Mouse (Mus musculus) hindbrain, embryonic 14.5 days (tissue): Measurements from ENCODE around the gene Pgk2. TPM values are rescaled to one million over a fixed set of nuclear protein-coding genes. Genes with fewer than 3 reads are reported as not detected.
A peak's percentile ranks its signal among the peaks of the same experiment; 100 is the strongest.
"Not testable (repeated sequence)": the region's sequence is repeated elsewhere in the genome, so short reads cannot be mapped to it uniquely, and the experiment has no call there.

Experiments used
- ATAC-seq: fragments of 200-750 bp; cut with Nextera tagmentation; 2 replicates; pipeline ENCODE4 v1.8.0; 2017; ENCODE audit warnings: moderate number of reproducible peaks, mild to moderate bottlenecking, moderate TSS enrichment, moderate library complexity; ENCODE audit not compliant: low FRiP score
- DNase-seq: peaks from one replicate; pipeline ENCODE4 v3.0.0-alpha.2; 2015; ENCODE audit warnings: low spot score
- H3K27ac ChIP-seq: fragments of 300-500 bp; sonication (generic); 2 replicates; pipeline ENCODE4 v1.5.1; 2014; ENCODE audit warnings: mild to moderate bottlenecking, moderate library complexity
- H3K27me3 ChIP-seq: fragments of 300-500 bp; sonication (generic); 2 replicates; pipeline ENCODE4 v1.6.1; 2014; ENCODE audit warnings: mild to moderate bottlenecking, low read length, mixed read lengths; ENCODE audit not compliant: control insufficient read depth, insufficient read depth
- H3K36me3 ChIP-seq: fragments of 300-500 bp; sonication (generic); replicated peaks from 2 replicates; pipeline ENCODE4 v1.6.1; 2014; ENCODE audit not compliant: control insufficient read depth, insufficient read depth
- H3K4me1 ChIP-seq: fragments of 300-500 bp; sonication (generic); replicated peaks from 2 replicates; pipeline ENCODE4 v1.6.1; 2014; ENCODE audit warnings: antibody characterized with exemption, low read length, mixed read lengths; ENCODE audit not compliant: control insufficient read depth, insufficient read depth
- H3K4me2 ChIP-seq: fragments of 300-500 bp; sonication (generic); replicated peaks from 2 replicates; pipeline ENCODE4 v1.6.1; 2014; ENCODE audit warnings: mild to moderate bottlenecking, moderate library complexity
- H3K4me3 ChIP-seq: fragments of 300-500 bp; sonication (generic); replicated peaks from 2 replicates; pipeline ENCODE4 v1.5.1; 2014; ENCODE audit warnings: mild to moderate bottlenecking, low read length
- H3K9ac ChIP-seq: fragments of 300-500 bp; sonication (generic); 2 replicates; pipeline ENCODE4 v1.6.1; 2014
- H3K9me3 ChIP-seq: fragments of 300-500 bp; sonication (generic); 2 replicates; pipeline ENCODE4 v1.6.1; 2016; ENCODE audit warnings: low read length; ENCODE audit not compliant: control insufficient read depth
- WGBS: fragments of 180-500 bp; shearing (Covaris S2); extraction: QIAGEN DNeasy Blood & Tissue Kit; methylation state at CpG from one replicate; pipeline ENCODE4 v1.1.7; 2014; 5-methylcytosine and 5-hydroxymethylcytosine counted together
- polyA plus RNA-seq: library from polyadenylated mRNA; unstranded; fragments of >200 nt; fragmentation: Nextera tagmentation; extraction: Ambion mirVana; gene quantifications from 2 replicates; pipeline ENCODE4 v1.2.1, GENCODE M21; 2014

The Pgk2 gene
- not detected in 2 replicates for polyA plus RNA-seq

GRCm38 (mm10) chr17:40208540-40208939 is at the start of gene Pgk2:
Gene Pgk2 (minus strand): TSS chr17:40208640.
- Histone ChIP-seq H3K9ac (no peak within 1 kb of the TSS), H3K27ac (no peak within 1 kb of the TSS), H3K4me2 (no peak within 1 kb of the TSS), H3K4me1 (no peaks in the 10 kb centered on the region), H3K27me3 (no peaks in the 10 kb centered on the region), H3K36me3 (no peaks in the 10 kb centered on the region), H3K9me3 (no peaks in the 10 kb centered on the region), H3K4me3 (no peak within 1 kb of the TSS)
- DNase-seq (no peak), ATAC-seq (no peak)
- WGBS = 82% methylated on average over 4 of the region's 4 CpGs

DNA sequence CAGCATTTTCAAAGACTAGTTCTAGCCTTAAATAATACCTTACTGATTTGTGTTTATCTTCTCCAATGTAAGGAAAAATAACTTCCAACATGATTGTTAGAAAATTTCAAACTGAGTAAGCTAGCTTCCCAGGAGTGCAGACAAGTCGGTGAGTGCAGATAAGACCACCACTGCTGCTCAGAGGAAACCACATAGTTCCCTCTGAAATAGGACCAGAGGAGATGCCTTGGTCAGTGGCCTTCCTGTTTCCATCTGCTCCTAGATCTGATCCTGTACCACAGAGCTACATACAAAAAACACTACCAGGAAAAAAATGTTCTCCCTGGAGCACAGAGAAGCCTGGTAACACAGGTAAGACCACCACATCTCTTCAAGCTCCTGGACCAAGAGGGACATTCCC is 44.0 kb upstream of the Pgk2 start:
- Histone ChIP-seq H3K27ac (no peak overlapping the region), H3K9ac (no peak overlapping the region), H3K4me3 (no peak overlapping the region), H3K9me3 (no peaks in the 10 kb centered on the region), H3K36me3 (no peaks in the 10 kb centered on the region), H3K4me2 (no peak overlapping the region), H3K4me1 (no peaks in the 10 kb centered on the region), H3K27me3 (no peaks in the 10 kb centered on the region)
- WGBS = 83% methylated on average over 1 of the region's 1 CpGs
- ATAC-seq (no peak), DNase-seq (no peak)

DNA sequence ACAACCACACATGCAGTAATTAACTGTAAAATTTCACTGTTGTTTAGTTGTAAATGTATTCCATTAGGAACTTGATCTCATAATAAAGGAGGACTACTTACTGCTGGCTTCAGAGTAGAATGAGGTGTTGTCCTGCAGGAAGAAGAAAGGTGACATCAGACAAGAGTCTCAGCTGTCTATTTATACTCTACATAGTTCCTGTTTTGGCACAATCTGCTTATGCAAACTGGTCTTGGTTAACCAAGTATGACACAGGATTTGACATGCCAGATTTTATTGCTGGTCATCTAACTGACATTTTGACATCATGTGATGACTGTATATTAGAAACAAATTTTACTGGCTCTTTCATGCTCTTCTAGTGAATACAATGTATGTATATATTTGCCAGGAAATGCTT is 33.7 kb upstream of the Pgk2 start, which contains the start of gene Crisp3:
Gene Crisp3, minus strand, starts transcription at position 154 of the 400 bp plus-strand sequence.
- H3K9me3 ChIP-seq = no peaks in the 10 kb centered on the region
- H3K4me3 ChIP-seq = no peak within 1 kb of the TSS
- H3K4me1 ChIP-seq = no peaks in the 10 kb centered on the region
- DNase-seq (no peak), ATAC-seq (no peak)
- no peak within 1 kb of the TSS for H3K4me2 ChIP-seq
- H3K27me3 ChIP-seq = no peaks in the 10 kb centered on the region
- H3K9ac ChIP-seq = no peak within 1 kb of the TSS
- no peaks in the 10 kb centered on the region for H3K36me3 ChIP-seq
- H3K27ac ChIP-seq = no peak within 1 kb of the TSS

GRCm38 (mm10) chr17:40201803-40202202 is 6.6 kb downstream of the Pgk2 start:
- not testable (repeated sequence) for H3K36me3 ChIP-seq, H3K4me1 ChIP-seq, H3K27me3 ChIP-seq, H3K9ac ChIP-seq, ATAC-seq, H3K4me2 ChIP-seq, DNase-seq, H3K4me3 ChIP-seq, H3K9me3 ChIP-seq, H3K27ac ChIP-seq

DNA sequence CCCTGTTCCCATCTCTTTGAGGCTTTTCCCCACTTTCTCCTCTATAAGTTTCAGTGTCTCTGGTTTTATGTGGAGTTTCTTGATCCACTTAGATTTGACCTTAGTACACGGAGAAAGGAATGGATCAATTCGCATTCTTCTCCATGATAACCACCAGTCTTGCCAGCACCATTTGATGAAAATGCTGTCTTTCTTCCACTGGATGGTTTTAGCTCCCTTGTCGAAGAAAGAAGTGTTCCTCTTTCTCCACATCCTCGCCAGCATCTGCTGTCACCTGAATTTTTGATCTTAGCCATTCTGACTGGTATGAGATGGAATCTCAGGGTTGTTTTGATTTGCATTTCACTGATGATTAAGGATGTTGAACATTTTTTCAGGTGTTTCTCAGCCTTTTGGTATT is 18.2 kb downstream of the Pgk2 start:
- H3K4me3 ChIP-seq, ATAC-seq, H3K4me1 ChIP-seq, H3K36me3 ChIP-seq, DNase-seq, H3K9me3 ChIP-seq, H3K9ac ChIP-seq, H3K27me3 ChIP-seq, H3K4me2 ChIP-seq, H3K27ac ChIP-seq: not testable (repeated sequence)
- 90% methylated on average over 4 of the region's 4 CpGs for WGBS

DNA sequence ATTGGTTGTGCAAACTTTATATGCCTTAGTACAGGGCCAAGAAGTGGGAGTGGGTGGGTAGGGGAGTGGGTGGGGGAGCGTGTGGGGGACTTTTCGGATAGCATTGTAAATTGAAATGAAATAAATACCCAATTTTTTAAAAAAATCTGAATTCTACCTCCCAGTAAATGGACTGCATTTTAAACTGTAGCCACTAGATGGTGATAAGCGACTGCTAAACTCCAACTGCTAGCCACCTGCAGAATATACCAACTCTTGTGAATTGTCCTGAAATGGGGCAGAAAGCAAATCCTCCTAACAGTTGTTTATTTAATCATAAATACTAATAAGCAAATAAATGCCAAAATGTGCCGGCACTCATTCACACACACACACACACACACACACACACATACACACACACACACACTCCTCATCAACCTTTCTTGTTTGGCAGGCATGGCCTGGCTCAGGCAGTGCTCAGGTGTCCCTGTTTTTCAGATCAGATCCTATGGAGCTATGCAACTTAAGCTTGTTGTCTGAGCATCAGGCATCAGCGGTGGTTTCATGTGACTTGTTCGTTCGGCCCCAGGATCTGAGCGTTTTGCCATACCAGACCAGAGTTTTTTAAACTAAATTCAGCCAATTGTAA is 50.6 kb downstream of the Pgk2 start:
- not testable (repeated sequence) for H3K27me3 ChIP-seq, H3K36me3 ChIP-seq, H3K27ac ChIP-seq, H3K9ac ChIP-seq, DNase-seq, H3K4me2 ChIP-seq, H3K4me1 ChIP-seq, H3K9me3 ChIP-seq, H3K4me3 ChIP-seq
- ATAC-seq = peak; percentile 53; the same call in 1 of the 2 replicates
- 39% methylated on average over 8 of the region's 8 CpGs for WGBS

Other genes with a start within 250 kb of the Pgk2 start
- gene AC192777.2, start 113.2 kb downstream of the Pgk2 start, polyA plus RNA-seq = not detected in 2 replicates
- not detected in 2 replicates for gene Crisp3, start 33.6 kb upstream of the Pgk2 start, polyA plus RNA-seq
- gene Crisp1, start 110.6 kb upstream of the Pgk2 start, polyA plus RNA-seq = not detected in 2 replicates